Mouse (Mus musculus): ENCODE measurements around the gene Tgfa.

The Tgfa gene

DNA sequence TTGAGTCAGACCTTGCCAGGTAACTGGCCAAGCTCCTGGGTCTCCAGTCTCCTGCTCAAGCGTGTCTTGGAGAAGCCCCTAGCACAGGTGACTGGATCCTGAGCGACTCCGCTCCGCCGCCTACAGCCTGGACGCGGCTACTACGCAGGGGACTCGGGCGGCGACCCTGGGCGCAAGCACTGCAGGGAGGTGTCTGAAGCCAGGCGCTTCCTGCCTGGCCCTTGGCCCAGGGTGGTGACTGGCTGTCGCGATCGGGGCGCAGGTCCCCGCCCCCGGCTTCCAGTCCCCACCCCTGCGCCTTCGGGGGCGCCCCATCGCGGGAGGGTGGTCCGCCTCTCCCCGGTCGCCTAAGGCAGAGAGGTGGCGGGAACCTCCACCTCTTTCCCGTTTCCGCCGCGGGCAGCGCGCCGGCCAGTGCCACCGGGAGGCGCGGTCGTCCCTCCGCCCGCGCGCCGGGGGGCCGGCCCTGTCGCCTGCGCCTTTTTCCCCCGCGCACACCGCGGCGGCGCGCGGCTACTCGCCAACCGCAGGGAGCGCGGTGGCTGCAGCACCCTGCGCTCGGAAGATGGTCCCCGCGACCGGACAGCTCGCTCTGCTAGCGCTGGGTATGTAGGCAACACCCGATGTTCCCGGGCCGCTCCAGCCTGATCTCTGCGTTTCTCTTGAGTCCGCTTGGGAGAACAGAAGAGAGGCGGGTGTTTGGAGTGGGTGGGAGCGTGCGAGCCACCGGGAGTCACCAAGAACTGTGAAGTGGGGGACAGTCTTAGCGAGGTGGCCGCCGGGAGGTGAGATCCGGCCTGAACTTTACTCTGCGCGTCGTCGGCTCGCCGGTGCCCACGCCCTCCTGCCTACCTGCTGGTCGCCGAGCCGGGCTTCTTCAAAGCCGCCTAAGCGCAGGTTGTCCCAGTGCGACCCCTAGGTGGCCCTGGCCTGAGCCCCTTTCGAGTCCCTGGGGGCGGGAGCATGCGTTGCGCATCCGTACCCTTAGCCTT is at the start of gene Tgfa:
Gene Tgfa, plus strand, starts transcription at position 283 of the 992 bp plus-strand sequence.
- DNase-seq: peak; percentile 71

DNA sequence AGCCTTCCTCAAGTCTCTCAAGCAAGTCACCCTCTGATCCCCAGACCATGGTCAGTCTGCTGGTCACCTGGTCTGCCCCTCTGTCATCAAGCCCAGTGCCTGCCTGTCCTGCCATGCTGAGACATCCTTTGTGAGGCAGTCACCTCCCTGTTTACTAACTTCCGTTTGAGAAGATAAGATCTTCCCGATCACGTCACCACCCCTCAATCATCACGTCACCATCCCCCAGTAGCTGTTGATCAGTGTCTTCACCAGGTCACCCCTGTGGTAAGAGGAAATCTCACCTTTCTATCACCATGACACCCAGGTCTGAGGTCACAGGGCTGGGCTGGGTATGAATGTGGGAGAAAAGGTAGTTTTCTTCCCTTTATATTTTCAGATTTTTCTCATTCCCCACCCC is 46.5 kb upstream of the Tgfa start:
- DNase-seq: no peak

DNA sequence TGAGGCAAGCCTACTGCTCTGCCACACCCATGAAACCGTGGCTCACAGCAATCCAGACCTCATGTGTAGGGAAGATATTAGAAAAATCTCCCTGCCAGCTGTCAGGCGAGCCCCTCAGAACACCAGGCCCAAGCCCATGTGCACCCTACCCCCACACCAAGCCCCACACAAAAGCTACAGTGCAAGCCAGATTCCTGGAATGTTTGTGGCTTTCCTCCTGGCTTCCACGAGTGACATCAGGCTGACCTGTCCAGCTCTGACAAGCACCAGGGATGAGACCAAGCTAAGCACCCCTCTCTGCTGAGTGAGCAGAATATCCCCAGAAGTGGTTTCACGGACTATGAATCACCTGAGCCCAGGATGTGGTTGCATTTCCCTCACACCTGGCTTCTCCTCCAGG is 46.0 kb upstream of the Tgfa start:
- no peak for DNase-seq

GRCm38 (mm10) chr6:86152676-86153075 is 42.3 kb upstream of the Tgfa start:
- no peak for DNase-seq

DNA sequence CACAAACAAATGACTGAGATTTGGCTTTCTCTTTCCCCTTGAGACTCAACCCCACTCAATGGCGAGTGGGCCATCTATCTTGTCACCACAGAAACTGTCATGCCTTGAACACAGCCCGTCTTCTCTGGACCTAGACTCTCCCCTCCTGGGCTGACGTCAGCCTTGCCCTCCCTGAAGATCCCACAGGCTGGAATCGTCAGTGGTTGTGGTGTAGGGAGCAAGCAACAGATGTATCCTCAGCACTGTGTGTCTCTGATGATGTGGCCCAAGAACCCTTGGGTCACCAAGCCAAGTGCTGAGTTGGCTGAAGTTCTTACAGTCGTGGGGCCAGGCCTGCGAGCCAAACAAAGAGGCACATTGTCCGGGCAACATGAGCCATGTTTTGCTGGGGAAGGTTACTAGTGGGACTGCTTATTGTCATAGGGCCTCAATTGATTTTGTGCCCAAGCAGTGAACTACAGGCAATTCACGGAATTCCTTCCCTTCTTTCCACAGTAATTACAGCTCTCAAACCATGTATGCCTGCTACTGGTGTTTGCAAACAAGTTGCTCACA is 41.5 kb upstream of the Tgfa start:
- no peak for DNase-seq

DNA sequence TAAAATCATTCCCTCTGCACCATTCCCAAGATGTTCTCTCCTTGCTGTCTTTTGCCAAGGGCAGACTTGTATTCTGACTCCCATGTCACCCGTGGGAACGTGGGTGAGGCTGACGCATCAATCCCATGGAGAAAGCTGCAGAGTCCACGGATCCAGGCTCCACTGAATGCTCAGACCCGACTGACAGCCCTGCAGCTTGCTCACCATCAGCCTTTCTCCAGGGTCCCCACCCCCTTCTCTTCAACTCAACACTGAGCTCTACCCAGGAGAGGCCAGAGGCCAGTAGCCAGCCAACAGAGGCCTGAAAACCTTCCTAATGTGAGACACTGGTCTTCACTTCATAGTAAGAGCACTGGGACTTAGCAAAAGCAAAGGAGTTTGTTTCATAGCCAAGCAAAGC is 41.0 kb upstream of the Tgfa start:
- DNase-seq: no peak

GRCm38 (mm10) chr6:86154481-86154880 is 40.5 kb upstream of the Tgfa start:
- no peak for DNase-seq

DNA sequence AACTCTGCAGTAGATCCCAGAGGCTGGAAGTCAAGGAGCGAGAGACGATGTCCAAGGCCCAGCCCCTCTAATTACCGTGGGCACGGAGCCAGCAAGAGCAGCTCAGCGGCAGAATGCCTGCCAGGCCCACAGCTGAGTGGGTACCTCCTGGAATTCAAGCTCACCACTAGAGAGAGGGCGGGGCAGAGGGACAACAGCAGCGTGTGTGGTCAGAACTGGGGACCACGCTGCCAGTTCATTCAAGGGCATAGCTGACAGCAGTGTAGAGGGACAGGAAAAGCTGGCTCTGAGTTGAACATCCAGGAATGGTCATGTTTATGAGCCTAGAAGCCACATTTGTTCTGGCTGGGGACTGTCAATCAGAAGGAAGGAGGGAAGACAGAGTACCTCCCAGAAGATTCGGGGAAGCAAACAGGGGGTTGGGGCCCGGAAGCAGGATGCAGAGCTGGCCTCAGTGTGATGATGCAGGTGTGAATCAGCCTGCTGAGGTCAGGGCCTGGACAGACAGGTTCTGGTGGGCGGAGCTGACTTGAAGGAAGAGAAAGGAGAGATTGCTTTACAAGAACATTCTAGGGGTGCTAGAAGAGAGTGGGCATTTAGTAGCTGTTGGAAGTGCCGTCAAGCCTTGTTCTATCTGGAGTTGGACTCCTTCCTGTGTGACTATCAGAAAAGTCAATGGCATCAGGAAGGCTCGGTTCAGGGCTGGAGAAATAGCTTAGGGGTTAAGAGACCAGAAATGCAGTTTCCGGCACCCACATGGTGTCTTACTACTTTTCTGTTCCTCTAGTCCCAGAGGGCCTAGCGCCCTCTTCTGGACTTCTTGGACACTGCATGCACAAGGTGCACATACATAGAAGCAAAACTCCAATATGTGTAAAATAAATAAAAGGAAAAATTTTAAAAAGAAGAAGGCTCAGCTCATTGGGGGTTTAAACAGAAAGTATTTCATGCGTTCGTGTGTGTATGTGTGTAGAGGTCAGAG is 37.5 kb upstream of the Tgfa start:
- DNase-seq: peak; percentile 36

GRCm38 (mm10) chr6:86160878-86161277 is 34.1 kb upstream of the Tgfa start:
- no peak for DNase-seq

GRCm38 (mm10) chr6:86161586-86161985 is 33.4 kb upstream of the Tgfa start:
- no peak for DNase-seq

GRCm38 (mm10) chr6:86164028-86164427 is 31.0 kb upstream of the Tgfa start:
- DNase-seq: no peak

- no peak for DNase-seq
Measured at GRCm38 (mm10) chr6:86166426-86166825, 28.6 kb upstream of the Tgfa start.

DNA sequence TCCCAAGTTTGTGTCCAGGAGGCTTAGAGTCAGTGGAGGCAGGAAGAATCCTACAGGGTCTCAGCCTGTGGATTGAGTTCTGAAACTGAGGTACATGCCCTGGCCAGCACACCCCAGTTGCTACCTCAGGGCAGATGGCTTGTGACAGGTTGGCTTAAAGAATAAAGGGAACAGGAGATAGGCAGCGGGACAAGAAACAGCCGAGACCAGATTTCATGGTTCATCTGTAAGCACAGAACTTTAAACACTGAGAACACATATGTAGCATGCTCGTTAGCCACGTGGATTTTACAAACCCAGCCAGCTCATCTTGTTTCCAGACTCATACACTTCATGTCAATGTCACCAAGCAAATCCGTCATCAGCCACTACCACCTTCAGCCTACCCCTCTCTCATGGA is 27.2 kb upstream of the Tgfa start:
- no peak for DNase-seq

DNA sequence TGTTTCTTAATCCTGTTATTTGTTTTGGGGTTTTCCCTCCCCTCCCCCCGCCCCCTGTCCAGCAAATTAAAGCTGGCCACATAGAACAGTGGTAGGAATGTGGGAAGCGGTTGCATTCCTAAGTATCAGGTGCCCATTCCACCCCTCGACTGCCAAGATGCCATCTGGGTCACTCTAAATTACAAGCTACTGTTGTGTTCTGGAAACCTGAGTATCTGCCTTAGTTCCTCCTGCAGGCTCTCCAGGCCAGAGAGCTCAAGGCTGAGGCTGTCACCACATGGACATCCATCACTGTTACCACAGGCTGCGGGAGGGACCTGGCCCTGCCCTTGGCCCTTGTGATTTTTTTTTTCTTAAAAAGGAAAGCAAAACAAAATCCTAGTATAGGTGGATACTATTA is 25.9 kb upstream of the Tgfa start:
- no peak for DNase-seq

- DNase-seq: no peak
Measured at GRCm38 (mm10) chr6:86176236-86176635, 18.8 kb upstream of the Tgfa start.

DNA sequence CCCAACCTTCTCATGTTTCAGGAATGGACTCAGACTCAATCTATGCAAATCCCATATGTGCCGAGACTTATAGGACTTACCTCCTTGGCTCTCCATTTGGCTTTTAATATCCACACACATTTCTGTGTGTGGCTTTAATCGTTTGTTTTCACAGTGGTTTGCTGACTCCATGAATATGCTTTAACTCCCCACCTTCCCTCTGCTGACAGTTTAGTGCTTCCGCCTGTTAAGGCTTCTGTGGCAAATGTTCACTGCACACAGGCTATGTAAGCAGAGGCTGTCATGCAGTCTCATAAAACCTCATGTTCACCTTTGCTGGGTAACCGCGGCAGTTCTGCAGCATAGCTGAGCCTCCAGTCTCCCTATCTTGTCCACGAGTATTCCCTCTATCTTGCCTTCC is 18.3 kb upstream of the Tgfa start:
- DNase-seq: no peak

- no peak for DNase-seq
Measured at GRCm38 (mm10) chr6:86177331-86177982, 17.6 kb upstream of the Tgfa start.

GRCm38 (mm10) chr6:86180617-86181016 is 14.4 kb upstream of the Tgfa start:
- DNase-seq: no peak

- no peak for DNase-seq
Measured at GRCm38 (mm10) chr6:86182016-86182415, 13.0 kb upstream of the Tgfa start.

- no peak for DNase-seq
Measured at GRCm38 (mm10) chr6:86182626-86183025, 12.4 kb upstream of the Tgfa start.

DNA sequence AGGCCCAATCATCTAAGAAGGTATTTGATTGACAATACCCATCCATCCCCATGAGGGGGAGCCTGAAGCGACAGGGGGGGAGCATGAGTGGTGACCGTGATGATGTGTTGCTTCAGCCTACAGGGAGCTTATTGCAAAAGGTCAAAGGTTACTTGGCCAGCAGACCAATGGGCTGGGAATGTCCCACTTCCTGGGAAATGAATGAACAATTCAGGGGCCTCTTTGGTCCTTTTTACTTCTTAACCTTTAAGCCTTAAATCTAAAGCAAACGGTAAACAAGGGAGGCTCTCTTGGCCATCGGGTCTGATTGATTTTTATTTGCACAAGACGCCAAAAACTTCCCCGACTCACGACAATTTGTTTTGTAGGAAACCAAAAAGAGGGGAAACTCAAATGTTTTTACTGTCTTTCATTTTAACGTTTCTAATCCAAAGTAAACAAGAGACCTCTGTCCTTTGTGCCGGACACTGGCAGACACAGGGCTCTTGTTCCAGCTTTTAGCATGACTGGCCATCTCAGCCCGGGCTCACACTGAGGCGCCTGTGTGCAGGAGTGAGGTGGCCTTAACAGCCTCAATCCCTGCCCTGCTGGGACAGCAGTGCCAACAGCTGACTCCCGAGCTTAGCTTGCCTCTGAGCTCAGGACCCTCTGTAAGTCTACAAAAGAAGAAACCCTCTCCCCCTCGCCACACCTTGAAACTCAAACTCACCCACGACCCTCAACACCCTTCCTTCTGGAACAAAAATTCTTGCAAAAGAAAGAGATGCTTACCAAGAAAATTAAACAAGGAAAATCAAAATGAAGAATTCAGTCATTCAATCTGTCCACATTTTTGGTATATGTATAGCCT is 8.7 kb upstream of the Tgfa start:
- DNase-seq: no peak

Data from kidney, adult 18-20 months (tissue).